Mouse (Mus musculus) limb, embryonic 11.5 days (tissue): ENCODE measurements around the gene 4933424G06Rik. TPM values are rescaled to one million over a fixed set of nuclear protein-coding genes. Genes with fewer than 3 reads are reported as not detected.

Experiments
- ATAC-seq: fragments of 200-750 bp; cut with Nextera tagmentation; 2 replicates; pipeline ENCODE4 v1.8.0; 2017; ENCODE audit warnings: low read depth; ENCODE audit not compliant: insufficient number of reproducible peaks, low FRiP score, low TSS enrichment
- DNase-seq: peaks from one replicate; pipeline ENCODE4 v3.0.0-alpha.2; 2015; ENCODE audit warnings: low spot score
- H3K27ac ChIP-seq: fragments of 300-500 bp; sonication (generic); replicated peaks from 2 replicates; pipeline ENCODE4 v1.5.1; 2014; ENCODE audit warnings: low read depth, mild to moderate bottlenecking, low read length
- H3K27me3 ChIP-seq: fragments of 300-500 bp; sonication (generic); 2 replicates; pipeline ENCODE4 v1.6.1; 2014; ENCODE audit warnings: mild to moderate bottlenecking, low read length, mixed read lengths; ENCODE audit not compliant: control insufficient read depth, insufficient read depth
- H3K36me3 ChIP-seq: fragments of 300-500 bp; sonication (generic); 2 replicates; pipeline ENCODE4 v1.6.1; 2014; ENCODE audit warnings: mild to moderate bottlenecking, low read length, moderate library complexity, mixed read lengths; ENCODE audit not compliant: control insufficient read depth, insufficient read depth
- H3K4me1 ChIP-seq: fragments of 300-500 bp; sonication (generic); 2 replicates; pipeline ENCODE4 v1.6.1; 2014; ENCODE audit warnings: low read length, mixed read lengths; ENCODE audit not compliant: control insufficient read depth, insufficient read depth
- H3K4me2 ChIP-seq: fragments of 300-500 bp; sonication (generic); 2 replicates; pipeline ENCODE4 v1.6.1; 2014; ENCODE audit warnings: low read depth, mild to moderate bottlenecking, moderate library complexity; ENCODE audit not compliant: severe bottlenecking
- H3K4me3 ChIP-seq: fragments of 300-500 bp; sonication (generic); 2 replicates; pipeline ENCODE4 v1.5.1; 2014; ENCODE audit warnings: low read depth, low read length
- H3K9ac ChIP-seq: fragments of 300-500 bp; sonication (generic); 2 replicates; pipeline ENCODE4 v1.6.1; 2014; ENCODE audit warnings: mild to moderate bottlenecking, low read length
- H3K9me3 ChIP-seq: fragments of 300-500 bp; sonication (generic); 2 replicates; pipeline ENCODE4 v1.6.1; 2016; ENCODE audit warnings: low read length; ENCODE audit not compliant: control insufficient read depth
- WGBS: fragments of 180-500 bp; shearing (Covaris S2); extraction: QIAGEN DNeasy Blood & Tissue Kit; methylation state at CpG from one replicate; pipeline ENCODE4 v1.1.7; 2014; 5-methylcytosine and 5-hydroxymethylcytosine counted together
- microRNA-seq: library from miRNA; unstranded; fragments of <30 nt; microRNA quantifications from one replicate; pipeline ENCODE4, GENCODE M21; 2016
- polyA plus RNA-seq: library from polyadenylated mRNA; unstranded; fragments of >200 nt; fragmentation: Nextera tagmentation; extraction: Ambion mirVana; gene quantifications from 2 replicates; pipeline ENCODE4 v1.2.1, GENCODE M21; 2014

Gene 4933424G06Rik
- polyA plus RNA-seq, 1 experiment from 2014 or later: 0.31 TPM

GRCm38 (mm10) chr1:36807086-36807485 lies 97.1 kb downstream of the 4933424G06Rik start:
- no peak for DNase-seq

More at GRCm38 (mm10) chr1:36807086-36807485, 97.1 kb downstream of the 4933424G06Rik start:
- Histone ChIP-seq H3K4me1 (no peaks in the 10 kb centered on the region), H3K9me3 (no peaks in the 10 kb centered on the region), H3K27ac (no peak overlapping the region), H3K27me3 (no peaks in the 10 kb centered on the region), H3K36me3 (peaks cover 26% of the 10 kb centered on the region), H3K4me3 (no peak overlapping the region), H3K4me2 (no peak overlapping the region), H3K9ac (no peak overlapping the region)
- 78% methylated on average over 1 of the region's 1 CpGs for WGBS
- no peak for ATAC-seq

Small RNA genes within 50 kb of the gene (microRNA-seq; reads per million reads assigned to microRNA genes)
- gene Gm24133: not detected

Other genes with a start within 250 kb of the 4933424G06Rik start
- 16.0 and 16.3 TPM in 2 replicates for gene Cnnm4, start 238.5 kb upstream of the 4933424G06Rik start, polyA plus RNA-seq
- gene Cnnm3, start 198.3 kb upstream of the 4933424G06Rik start, polyA plus RNA-seq: 4.8 and 6.0 TPM in 2 replicates
- 7.3 and 8.8 TPM in 2 replicates for gene Ankrd23, start 173.3 kb upstream of the 4933424G06Rik start, polyA plus RNA-seq
- gene Gm42417, start 170.7 kb upstream of the 4933424G06Rik start, polyA plus RNA-seq: 0.29 and 0.79 TPM in 2 replicates
- 16.0 and 17.4 TPM in 2 replicates for gene Ankrd39, start 162.7 kb upstream of the 4933424G06Rik start, polyA plus RNA-seq
- gene Sema4c, start 151.8 kb upstream of the 4933424G06Rik start, polyA plus RNA-seq: 4.0 and 4.4 TPM in 2 replicates
- 0.36 and 1.4 TPM in 2 replicates for gene Fam178b, start 27.0 kb upstream of the 4933424G06Rik start, polyA plus RNA-seq
- 490 and 518 TPM in 2 replicates for gene Cox5b, start 18.7 kb upstream of the 4933424G06Rik start, polyA plus RNA-seq
- 108 and 123 TPM in 2 replicates for gene Actr1b, start 4.3 kb downstream of the 4933424G06Rik start, polyA plus RNA-seq
- 0.17 and 0.32 TPM in 2 replicates for gene Zap70, start 51.6 kb downstream of the 4933424G06Rik start, polyA plus RNA-seq
- gene Tmem131, start 233.5 kb downstream of the 4933424G06Rik start, polyA plus RNA-seq: 16.6 and 18.4 TPM in 2 replicates